Mouse (Mus musculus): Measurements from ENCODE around the gene Golph3l.

DNA sequence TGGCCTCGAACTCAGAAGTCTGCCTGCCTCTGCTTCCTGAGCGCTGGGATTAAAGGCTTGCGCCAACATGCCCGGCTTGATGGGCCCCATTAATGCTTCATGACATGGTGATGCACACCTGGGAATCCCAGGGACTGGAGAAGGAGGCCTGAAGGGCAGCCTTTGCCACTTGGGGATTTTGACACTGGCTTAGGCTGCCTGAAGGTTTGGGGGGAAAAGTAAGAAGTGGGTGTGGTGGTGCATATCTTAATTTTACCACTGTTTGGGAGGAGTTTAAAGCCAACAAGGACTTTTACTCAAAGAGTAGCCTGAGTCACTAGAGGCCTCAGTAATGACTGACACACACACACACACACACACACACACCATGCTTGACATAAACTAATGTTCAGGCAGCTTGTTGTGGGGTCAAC, 76.2 kb downstream of the Golph3l start:
- TF ChIP-seq MAFK (IDR thresholded peaks at IDR 0.05; ENCODE audit: insufficient read depth, low read depth, low read length) (no peak), CHD2 (IDR thresholded peaks at IDR 0.05; ENCODE audit: low read depth, low read length) (no peak), ZC3H11A (IDR thresholded peaks at IDR 0.05; ENCODE audit: borderline replicate concordance, low read depth, low read length) (no peak), HCFC1 (IDR thresholded peaks at IDR 0.05; ENCODE audit: borderline replicate concordance, insufficient read depth, low read length) (no peak), ZNF384 (IDR thresholded peaks at IDR 0.05; ENCODE audit: low read depth, low read length) (no peak)

Measured in ES-E14 (cell line).